Mouse (Mus musculus): ENCODE measurements around the gene Gm10271. TPM values are rescaled to one million over a fixed set of nuclear protein-coding genes. Genes with fewer than 3 reads are reported as not detected.

The Gm10271 gene
- total and polyA plus RNA-seq, 2 experiments from 2014 or later = not detected

DNA sequence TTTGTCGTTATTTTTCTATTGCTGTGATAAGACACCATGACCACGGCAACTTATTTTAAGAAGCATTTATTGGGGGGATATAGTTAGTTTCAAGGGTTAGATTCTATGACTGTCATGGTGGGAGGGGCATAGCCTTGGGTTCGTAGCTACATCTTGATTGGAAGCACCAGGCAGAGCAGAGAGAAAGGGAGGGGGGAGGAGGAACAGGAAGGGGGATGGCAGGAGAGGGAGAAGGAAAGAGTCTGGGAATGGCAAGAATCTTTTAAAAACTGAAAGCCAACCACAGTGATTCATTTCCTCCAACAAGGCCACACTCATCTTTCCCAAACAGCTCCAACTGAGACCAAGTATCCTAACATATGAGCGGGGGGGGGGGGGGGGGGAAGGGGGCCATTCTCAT, 10.1 kb upstream of the Gm10271 start:
- Histone ChIP-seq H3K4me1 (ENCODE audit: insufficient read depth, low read length) (no peaks in the 10 kb centered on the region), H3K9me3 (ENCODE audit: low read length) (no peaks in the 10 kb centered on the region), H3K9ac (replicated peaks; ENCODE audit: low read length, poor library complexity, severe bottlenecking) (no peak overlapping the region), H3K36me3 (ENCODE audit: insufficient read depth, low read length) (no peaks in the 10 kb centered on the region), H3K27me3 (ENCODE audit: insufficient read depth, low read length) (no peaks in the 10 kb centered on the region), H3K4me2 (ENCODE audit: low read depth, low read length, poor library complexity, severe bottlenecking) (no peak overlapping the region), H3K27ac (ENCODE audit: low read depth, low read length) (no peak overlapping the region), H3K4me3 (ENCODE audit: low read depth, low read length) (no peak overlapping the region)
- ATAC-seq (ENCODE audit: low FRiP score) (no peak), DNase-seq (ENCODE audit: low spot score) (no peak)
- 75% methylated on average over 3 of the region's 4 CpGs for WGBS
- no peak for TF ChIP-seq CTCF (IDR thresholded peaks at IDR 0.05)

- H3K36me3 ChIP-seq (ENCODE audit: insufficient read depth, low read length) = no peaks in the 10 kb centered on the region
- no peaks in the 10 kb centered on the region for H3K27me3 ChIP-seq (ENCODE audit: insufficient read depth, low read length)
- DNase-seq (ENCODE audit: low spot score) = peak; percentile 18
- H3K9ac ChIP-seq (replicated peaks; ENCODE audit: low read length, poor library complexity, severe bottlenecking) = no peak overlapping the region
- peak; percentile 66 for TF ChIP-seq CTCF (IDR thresholded peaks at IDR 0.05)
- ATAC-seq (ENCODE audit: low FRiP score) = no peak
- H3K4me2 ChIP-seq (ENCODE audit: low read depth, low read length, poor library complexity, severe bottlenecking) = no peak overlapping the region
- H3K4me3 ChIP-seq (ENCODE audit: low read depth, low read length) = no peak overlapping the region
- no peak overlapping the region for H3K27ac ChIP-seq (ENCODE audit: low read depth, low read length)
- WGBS = 70% methylated on average over 3 of the region's 3 CpGs
- H3K4me1 ChIP-seq (ENCODE audit: insufficient read depth, low read length) = no peaks in the 10 kb centered on the region
- no peaks in the 10 kb centered on the region for H3K9me3 ChIP-seq (ENCODE audit: low read length)
Measured at GRCm38 (mm10) chr10:116980888-116981287, 8.5 kb upstream of the Gm10271 start.

- WGBS = 89% methylated on average over 4 of the region's 4 CpGs
- ATAC-seq (ENCODE audit: low FRiP score) = no peak
- Histone ChIP-seq H3K4me2 (ENCODE audit: low read depth, low read length, poor library complexity, severe bottlenecking) (no peak overlapping the region), H3K27me3 (ENCODE audit: insufficient read depth, low read length) (no peaks in the 10 kb centered on the region), H3K4me1 (ENCODE audit: insufficient read depth, low read length) (no peaks in the 10 kb centered on the region), H3K9me3 (ENCODE audit: low read length) (no peaks in the 10 kb centered on the region), H3K4me3 (ENCODE audit: low read depth, low read length) (no peak overlapping the region), H3K36me3 (ENCODE audit: insufficient read depth, low read length) (no peaks in the 10 kb centered on the region), H3K9ac (replicated peaks; ENCODE audit: low read length, poor library complexity, severe bottlenecking) (no peak overlapping the region), H3K27ac (ENCODE audit: low read depth, low read length) (no peak overlapping the region)
- no peak for TF ChIP-seq CTCF (IDR thresholded peaks at IDR 0.05)
- DNase-seq (ENCODE audit: low spot score) = no peak
Measured at GRCm38 (mm10) chr10:116980273-116980672, 7.9 kb upstream of the Gm10271 start.

DNA sequence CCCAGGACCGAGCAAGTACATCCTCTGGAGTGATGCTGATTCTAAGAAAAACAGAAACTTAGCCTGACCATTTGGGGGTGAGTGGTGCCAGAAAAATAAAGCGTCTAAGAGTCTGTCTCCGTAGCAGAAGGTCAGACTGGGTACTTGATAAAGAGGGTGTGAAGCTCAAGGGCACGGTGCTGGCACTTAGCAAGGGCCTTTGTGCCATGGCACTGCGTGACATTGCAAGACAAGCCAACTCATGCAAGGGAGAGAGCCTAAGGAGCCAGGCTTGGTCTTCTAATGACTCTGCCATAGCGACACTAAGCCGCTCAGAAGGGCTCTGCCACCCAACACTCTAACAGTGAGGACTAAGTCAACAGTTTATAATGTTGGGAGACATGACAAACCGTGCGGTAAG, 6.4 kb upstream of the Gm10271 start:
- WGBS = 90% methylated on average over 9 of the region's 9 CpGs
- Histone ChIP-seq H3K9ac (replicated peaks; ENCODE audit: low read length, poor library complexity, severe bottlenecking) (no peak overlapping the region), H3K4me3 (ENCODE audit: low read depth, low read length) (no peak overlapping the region), H3K36me3 (ENCODE audit: insufficient read depth, low read length) (no peaks in the 10 kb centered on the region), H3K4me1 (ENCODE audit: insufficient read depth, low read length) (no peaks in the 10 kb centered on the region), H3K9me3 (ENCODE audit: low read length) (no peaks in the 10 kb centered on the region), H3K27me3 (ENCODE audit: insufficient read depth, low read length) (no peaks in the 10 kb centered on the region), H3K4me2 (ENCODE audit: low read depth, low read length, poor library complexity, severe bottlenecking) (no peak overlapping the region), H3K27ac (ENCODE audit: low read depth, low read length) (no peak overlapping the region)
- DNase-seq (ENCODE audit: low spot score) (no peak), ATAC-seq (ENCODE audit: low FRiP score) (no peak)
- TF ChIP-seq CTCF (IDR thresholded peaks at IDR 0.05) = no peak

- Histone ChIP-seq H3K4me2 (ENCODE audit: low read depth, low read length, poor library complexity, severe bottlenecking) (no peak overlapping the region), H3K9ac (replicated peaks; ENCODE audit: low read length, poor library complexity, severe bottlenecking) (no peak overlapping the region), H3K4me1 (ENCODE audit: insufficient read depth, low read length) (no peaks in the 10 kb centered on the region), H3K27me3 (ENCODE audit: insufficient read depth, low read length) (no peaks in the 10 kb centered on the region), H3K9me3 (ENCODE audit: low read length) (no peaks in the 10 kb centered on the region), H3K4me3 (ENCODE audit: low read depth, low read length) (no peak overlapping the region), H3K27ac (ENCODE audit: low read depth, low read length) (no peak overlapping the region), H3K36me3 (ENCODE audit: insufficient read depth, low read length) (no peaks in the 10 kb centered on the region)
- no peak for TF ChIP-seq CTCF (IDR thresholded peaks at IDR 0.05)
- WGBS = 86% methylated on average over 2 of the region's 2 CpGs
- DNase-seq (ENCODE audit: low spot score) = no peak
- no peak for ATAC-seq (ENCODE audit: low FRiP score)
Measured at GRCm38 (mm10) chr10:116977858-116978257, 5.4 kb upstream of the Gm10271 start.

GRCm38 (mm10) chr10:116977455-116977854, 5.0 kb upstream of the Gm10271 start:
- Histone ChIP-seq H3K4me3 (ENCODE audit: low read depth, low read length) (no peak overlapping the region), H3K4me2 (ENCODE audit: low read depth, low read length, poor library complexity, severe bottlenecking) (no peak overlapping the region), H3K9ac (replicated peaks; ENCODE audit: low read length, poor library complexity, severe bottlenecking) (no peak overlapping the region), H3K27ac (ENCODE audit: low read depth, low read length) (no peak overlapping the region), H3K27me3 (ENCODE audit: insufficient read depth, low read length) (no peaks in the 10 kb centered on the region), H3K36me3 (ENCODE audit: insufficient read depth, low read length) (no peaks in the 10 kb centered on the region), H3K4me1 (ENCODE audit: insufficient read depth, low read length) (no peaks in the 10 kb centered on the region), H3K9me3 (ENCODE audit: low read length) (no peaks in the 10 kb centered on the region)
- DNase-seq (ENCODE audit: low spot score) (no peak), ATAC-seq (ENCODE audit: low FRiP score) (no peak)
- WGBS = 74% methylated on average over 4 of the region's 4 CpGs
- TF ChIP-seq CTCF (IDR thresholded peaks at IDR 0.05) = no peak

Measured in midbrain, postnatal 0 days (tissue).